Mouse (Mus musculus) adrenal gland, postnatal 25 days (tissue): ENCODE measurements around the gene Pih1d1. TPM values are rescaled to one million over a fixed set of nuclear protein-coding genes. Genes with fewer than 3 reads are reported as not detected.
A peak's percentile ranks its signal among the peaks of the same experiment; 100 is the strongest.

Experiments used
- DNase-seq: peaks from one replicate; pipeline ENCODE4 v3.0.0; 2021; ENCODE audit warnings: mixed read lengths
- total RNA-seq: library from RNA; stranded (reverse); gene quantifications from 2 replicates; pipeline ENCODE4 v1.2.3, GENCODE M21; 2021

The Pih1d1 gene
- total RNA-seq, 1 experiment from 2014 or later, result 74.3 TPM

- DNase-seq, result no peak
Observed at GRCm38 (mm10) chr7:45126844-45127699, 27.0 kb upstream of the Pih1d1 start.

- DNase-seq, result no peak
Observed at GRCm38 (mm10) chr7:45127700-45128224, 26.3 kb upstream of the Pih1d1 start.

DNA sequence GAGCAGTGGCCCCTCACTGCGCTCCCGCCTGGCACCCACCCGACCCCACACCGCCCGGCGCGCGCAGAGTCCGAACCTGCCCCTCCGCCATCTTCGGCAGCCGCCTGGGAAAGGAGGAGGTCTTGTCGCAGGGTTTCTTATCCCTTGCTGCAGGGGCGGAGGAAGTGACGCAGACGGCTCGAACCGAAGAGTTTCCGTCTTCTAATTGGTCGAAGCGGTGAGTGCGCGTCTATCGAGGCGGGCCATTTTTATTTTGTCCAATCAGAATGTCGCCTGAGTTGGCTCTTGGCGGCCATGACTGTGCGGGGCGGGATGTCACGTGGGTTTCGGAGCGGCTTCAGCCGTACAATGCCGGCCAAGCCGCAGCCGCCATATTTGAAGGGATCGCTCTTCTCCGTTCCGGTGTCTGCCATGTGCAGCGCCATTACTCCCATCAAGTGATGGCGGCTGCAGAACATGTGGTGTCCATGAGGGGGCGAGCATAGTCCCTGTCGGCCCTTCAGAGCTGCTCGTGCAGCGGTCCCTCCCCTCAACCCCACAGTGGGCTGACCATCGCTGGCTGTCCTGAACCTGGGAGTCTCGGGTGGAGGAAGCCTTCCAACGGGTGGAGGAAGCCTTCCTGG, 25.4 kb upstream of the Pih1d1 start, which contains the start of gene Rpl13a:
Gene Rpl13a, minus strand, starts transcription at position 138 of the 623 bp plus-strand sequence.
- peak; percentile 94 for DNase-seq

GRCm38 (mm10) chr7:45129318-45129717, 24.8 kb upstream of the Pih1d1 start:
- DNase-seq, result no peak

DNA sequence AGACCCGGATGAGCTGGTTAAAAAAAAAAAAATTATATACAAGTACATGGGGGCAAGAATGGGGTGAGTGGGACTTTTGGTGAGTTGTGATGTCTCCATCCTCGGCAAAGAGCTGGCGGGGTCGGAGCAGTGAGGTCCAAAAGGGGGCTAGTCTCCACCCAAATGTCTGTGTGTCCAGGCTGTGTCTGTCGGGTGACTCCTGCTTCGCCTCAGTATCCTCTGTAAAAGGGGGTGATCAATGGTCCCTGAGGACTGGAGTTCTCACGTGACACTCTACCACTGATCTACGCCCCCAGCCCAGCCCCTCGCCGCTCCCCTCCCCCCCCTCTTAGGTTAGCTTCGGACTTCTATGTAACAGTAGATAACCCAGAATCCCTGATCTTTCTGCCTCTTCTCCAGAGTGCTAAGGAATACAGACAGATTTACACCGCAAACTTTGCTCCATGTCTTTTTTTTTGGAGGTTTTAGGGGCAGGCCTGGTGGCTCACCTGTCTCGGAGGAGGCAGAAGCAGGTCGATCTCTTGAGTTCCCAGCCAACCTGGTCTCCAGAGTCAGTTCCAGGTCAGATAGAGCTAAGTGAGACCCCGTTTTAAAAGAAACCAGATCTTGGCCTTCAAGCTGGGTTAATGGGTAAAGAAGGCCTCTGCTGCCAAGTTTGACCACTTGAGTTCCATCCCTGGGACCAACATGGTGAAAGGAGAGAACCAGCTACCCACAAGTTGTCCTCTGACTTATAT, 24.2 kb upstream of the Pih1d1 start:
- DNase-seq, result no peak

GRCm38 (mm10) chr7:45131850-45132249, 22.3 kb upstream of the Pih1d1 start:
- DNase-seq, result no peak

GRCm38 (mm10) chr7:45133446-45134159, 20.5 kb upstream of the Pih1d1 start:
- no peak for DNase-seq

GRCm38 (mm10) chr7:45134544-45135026, 19.5 kb upstream of the Pih1d1 start:
- DNase-seq, result no peak

DNA sequence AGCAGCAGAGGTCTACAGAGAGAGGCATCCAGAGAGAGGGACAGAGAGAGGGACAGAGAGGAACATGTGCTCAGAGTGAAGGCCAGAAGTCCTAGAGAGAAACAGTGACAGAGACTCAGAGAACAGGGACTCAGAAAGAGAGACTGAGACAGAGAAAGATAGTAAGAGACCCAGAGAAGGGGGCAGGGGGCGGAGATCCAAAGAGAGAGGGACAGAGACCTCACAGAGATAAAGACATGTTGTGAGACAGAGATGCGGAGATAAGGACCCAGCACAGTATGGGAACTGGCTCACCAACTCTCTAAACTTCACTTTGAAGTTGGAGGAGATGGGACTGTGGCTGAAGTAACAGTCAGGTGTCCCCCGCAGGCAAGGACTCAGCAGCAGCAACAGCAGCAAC, 18.7 kb upstream of the Pih1d1 start:
- DNase-seq, result no peak

DNA sequence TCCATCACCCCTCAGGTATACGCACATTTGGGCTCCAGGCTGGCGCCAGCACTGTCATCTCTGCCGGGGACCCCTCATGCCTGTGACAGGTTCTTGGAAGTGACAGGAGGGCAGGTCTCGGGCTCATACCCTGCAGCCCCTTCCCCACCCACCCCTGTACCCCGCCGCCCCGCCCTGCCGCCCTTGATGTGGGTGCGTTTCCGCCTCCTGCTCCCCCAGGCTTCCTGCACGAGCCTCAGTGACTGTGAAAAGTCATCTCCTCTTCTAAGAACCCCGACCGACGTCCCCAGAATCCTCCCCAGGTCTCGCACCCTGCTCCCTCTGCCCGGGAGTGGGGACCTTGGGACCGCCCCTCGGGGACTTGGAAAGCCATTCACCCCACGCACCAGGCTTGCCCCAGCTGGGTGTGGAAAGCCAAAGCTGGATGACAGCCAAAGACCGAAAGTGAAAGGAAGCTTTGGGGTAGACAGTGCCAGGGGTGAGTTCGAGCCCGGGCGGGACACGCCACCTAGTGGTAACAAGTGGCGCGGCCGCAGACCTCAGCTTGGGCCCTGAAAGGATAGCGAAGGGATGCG, 18.0 kb upstream of the Pih1d1 start, which contains the start of the genes Gm45713 and Flt3l:
Gene Gm45713, minus strand, starts transcription at position 239 of the 575 bp plus-strand sequence.
Gene Flt3l, minus strand, starts transcription at position 440 of the 575 bp plus-strand sequence.
- peak; percentile 92 for DNase-seq

DNA sequence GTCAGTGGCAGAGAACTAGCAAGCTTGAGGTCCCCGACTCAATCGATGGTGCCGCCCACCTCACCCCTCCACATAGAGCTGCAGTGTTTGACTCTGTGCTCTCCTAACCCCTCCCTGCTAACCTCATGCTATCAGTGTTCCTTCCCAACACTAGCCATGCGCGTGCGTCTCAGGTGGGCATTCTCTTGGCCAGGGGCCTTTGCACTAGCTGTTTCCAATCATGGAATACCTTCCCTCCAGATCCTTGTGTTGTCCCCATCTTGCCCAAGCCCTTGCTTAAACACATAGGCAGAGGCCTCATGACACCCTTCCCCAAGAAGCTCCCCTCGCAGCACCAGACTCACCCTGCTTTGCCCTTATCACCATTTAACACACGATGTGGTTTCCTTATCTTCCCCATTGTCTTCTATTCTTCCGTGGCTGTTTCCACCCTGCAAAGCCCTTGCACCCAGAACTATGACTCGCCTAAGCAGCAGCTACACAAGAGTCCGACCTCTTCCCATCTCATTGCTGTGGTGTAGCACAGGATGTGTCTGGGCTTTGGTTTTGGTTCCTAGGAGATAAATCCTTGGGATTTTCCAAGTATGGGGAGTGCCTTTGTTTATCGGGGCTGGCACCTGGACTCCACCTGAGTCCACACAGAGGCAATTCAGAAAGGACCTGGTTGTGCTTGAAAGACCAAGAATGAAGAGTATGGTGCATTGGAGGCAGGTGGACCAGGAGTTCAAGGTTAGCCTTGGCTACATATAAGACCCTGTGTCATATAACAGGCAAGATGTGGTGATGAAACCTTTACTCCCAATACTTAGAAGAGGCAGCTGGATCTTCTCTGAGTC, 16.7 kb upstream of the Pih1d1 start:
- no peak for DNase-seq

- DNase-seq, result no peak
Observed at GRCm38 (mm10) chr7:45138403-45138802, 15.7 kb upstream of the Pih1d1 start.

DNA sequence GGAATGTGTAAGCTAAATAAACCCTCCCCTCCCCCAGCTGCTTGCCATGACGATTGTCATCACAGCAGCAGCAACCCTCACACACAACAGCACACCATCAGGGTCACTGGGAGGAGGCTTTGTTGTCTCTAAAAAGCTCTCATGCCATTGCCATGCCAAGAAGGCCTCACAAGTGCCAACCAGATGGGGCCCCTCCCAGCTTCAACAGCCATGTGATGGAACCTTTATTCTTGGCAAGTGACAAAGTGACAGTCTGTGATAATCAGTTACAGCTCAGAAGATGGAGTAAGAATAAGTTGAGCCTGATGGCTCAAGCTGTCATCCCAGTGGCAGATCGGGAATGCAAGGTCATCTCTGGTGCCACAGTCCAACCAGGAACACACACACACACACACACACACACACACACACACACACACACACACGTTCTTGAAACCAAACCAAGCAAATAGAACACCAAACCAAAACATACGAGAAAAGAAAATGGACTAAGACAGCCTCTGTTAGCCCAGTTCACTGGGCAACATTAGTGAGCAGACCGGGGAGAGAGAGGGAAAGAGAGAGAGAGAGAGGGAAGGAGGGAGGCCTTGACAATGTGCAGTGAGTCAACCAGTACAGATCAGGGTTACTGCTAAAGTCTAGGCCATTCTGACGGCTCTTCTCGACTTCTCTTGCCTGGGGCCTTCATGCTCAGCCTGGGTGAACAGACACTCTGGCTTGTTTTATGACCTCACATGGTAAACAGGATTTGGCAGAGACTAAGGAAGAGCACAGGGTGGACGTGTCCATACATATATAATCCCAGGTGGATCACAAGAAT, 14.0 kb upstream of the Pih1d1 start:
- DNase-seq, result peak; percentile 47

DNA sequence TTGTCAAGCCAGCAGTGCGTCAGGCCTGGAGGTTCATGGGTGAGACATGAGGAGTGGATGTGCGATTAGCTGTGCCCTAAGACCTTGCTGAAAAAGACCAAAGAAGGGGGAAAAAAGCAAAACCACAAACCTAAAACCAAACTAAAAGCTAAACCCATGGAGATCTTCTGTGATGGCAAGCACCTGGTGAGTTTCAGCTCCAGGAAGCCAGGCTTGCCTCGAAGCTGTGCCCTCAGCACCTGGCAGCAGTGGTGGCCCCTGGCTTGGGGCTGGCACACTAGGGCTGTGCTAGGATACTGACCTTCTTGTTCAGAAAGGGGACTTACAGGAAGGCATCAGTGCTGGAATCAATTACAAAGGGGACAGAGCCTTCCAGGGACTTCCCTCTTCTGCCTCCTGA, 12.8 kb upstream of the Pih1d1 start:
- DNase-seq, result no peak

- DNase-seq, result no peak
Observed at GRCm38 (mm10) chr7:45141914-45142313, 12.2 kb upstream of the Pih1d1 start.

DNA sequence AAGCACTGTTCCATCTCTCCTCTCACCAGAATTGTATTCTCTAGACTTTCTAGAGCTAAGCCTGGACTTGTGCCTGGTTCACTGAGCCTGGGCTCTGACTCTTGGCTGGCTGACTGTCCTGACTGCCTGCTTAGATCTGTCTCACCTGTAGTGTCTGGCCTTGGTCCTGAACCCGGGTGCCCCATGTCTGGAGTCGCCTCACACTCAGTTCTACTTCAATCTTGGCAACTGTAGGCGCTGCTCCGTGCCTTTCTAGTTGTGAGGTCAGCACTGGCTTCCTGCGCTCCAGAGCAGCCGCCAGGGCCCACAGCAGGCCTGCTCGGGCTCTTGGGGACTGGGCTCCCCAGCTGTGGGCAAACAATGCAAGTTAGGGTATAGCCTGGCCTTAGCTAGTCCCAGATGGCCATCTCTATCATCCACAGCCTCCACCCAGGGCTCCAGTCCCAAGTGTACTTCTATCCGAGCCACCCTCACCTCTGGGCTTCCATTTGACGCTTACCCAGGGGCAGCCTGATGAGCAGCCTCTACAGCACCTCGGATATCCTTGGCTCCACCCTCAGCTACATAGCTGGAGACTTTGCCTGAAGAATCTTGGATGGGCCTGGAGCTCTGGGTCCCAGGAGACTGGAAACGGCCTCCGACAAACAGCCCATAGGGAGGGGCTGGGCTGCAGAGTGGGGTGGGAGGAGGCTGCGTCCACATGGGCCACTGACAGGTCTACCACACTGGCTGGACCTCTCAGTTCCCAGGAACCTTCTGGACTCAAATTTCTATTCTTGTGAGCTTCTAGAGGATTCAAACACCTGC, 9.5 kb upstream of the Pih1d1 start:
- DNase-seq, result no peak

- no peak for DNase-seq
Observed at GRCm38 (mm10) chr7:45145460-45145859, 8.6 kb upstream of the Pih1d1 start.

DNA sequence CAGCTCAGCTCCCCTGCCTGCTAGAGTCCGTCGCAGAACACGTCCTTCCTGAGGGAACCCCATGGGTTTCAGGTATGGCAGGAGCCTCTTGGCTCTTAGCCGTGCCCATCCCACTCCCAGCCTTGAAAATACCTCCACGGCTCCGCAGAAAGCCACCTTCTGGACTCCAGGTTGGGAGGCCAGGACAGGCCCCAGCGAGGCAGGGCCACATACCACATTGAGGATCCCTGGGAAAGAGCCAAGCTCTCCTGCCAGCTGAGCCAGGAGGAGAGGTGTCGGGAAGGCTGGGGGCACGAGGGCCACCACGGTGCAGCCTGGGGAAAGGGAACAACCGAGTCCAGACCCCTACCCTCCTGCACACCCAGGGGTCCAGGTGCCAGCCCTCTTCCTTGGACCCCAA, 6.8 kb upstream of the Pih1d1 start:
- DNase-seq, result no peak

GRCm38 (mm10) chr7:45147899-45148298, 6.2 kb upstream of the Pih1d1 start:
- DNase-seq, result no peak
